Mouse (Mus musculus) embryonic facial prominence, embryonic 10.5 days (tissue): Measurements from ENCODE around the gene Kdr. TPM values are rescaled to one million over a fixed set of nuclear protein-coding genes. Genes with fewer than 3 reads are reported as not detected.

Experiments used
- DNase-seq: peaks from one replicate; pipeline ENCODE4 v3.0.0-alpha.2; 2017; ENCODE audit warnings: low spot score
- H3K27ac ChIP-seq: fragments of 300-500 bp; sonication (generic); replicated peaks from 2 replicates; pipeline ENCODE4 v1.5.1; 2016; ENCODE audit warnings: mild to moderate bottlenecking
- H3K27me3 ChIP-seq: fragments of 300-500 bp; sonication (generic); replicated peaks from 2 replicates; pipeline ENCODE4 v1.6.1; 2016; ENCODE audit warnings: low read depth, mild to moderate bottlenecking; ENCODE audit not compliant: poor library complexity, severe bottlenecking
- H3K36me3 ChIP-seq: fragments of 300-500 bp; sonication (generic); replicated peaks from 2 replicates; pipeline ENCODE4 v1.6.1; 2016; ENCODE audit warnings: mild to moderate bottlenecking, moderate library complexity
- H3K4me1 ChIP-seq: fragments of 300-500 bp; sonication (generic); 2 replicates; pipeline ENCODE4 v1.6.1; 2016
- H3K4me3 ChIP-seq: fragments of 300-500 bp; sonication (generic); 2 replicates; pipeline ENCODE4 v1.5.1; 2016; ENCODE audit warnings: mild to moderate bottlenecking, moderate library complexity
- H3K9me3 ChIP-seq: fragments of 300-500 bp; sonication (generic); 2 replicates; pipeline ENCODE4 v1.6.1; 2016; ENCODE audit warnings: mild to moderate bottlenecking
- WGBS: fragments of 180-500 bp; shearing (Covaris S2); methylation state at CpG from one replicate; pipeline ENCODE4 v1.1.7; 2016; 5-methylcytosine and 5-hydroxymethylcytosine counted together
- polyA plus RNA-seq: library from polyadenylated mRNA; unstranded; fragments of >200 nt; fragmentation: Nextera tagmentation; extraction: Ambion mirVana; gene quantifications from 2 replicates; pipeline ENCODE4 v1.2.1, GENCODE M21; 2016

Gene Kdr
- polyA plus RNA-seq, 1 experiment from 2014 or later: 25.5 TPM

DNA sequence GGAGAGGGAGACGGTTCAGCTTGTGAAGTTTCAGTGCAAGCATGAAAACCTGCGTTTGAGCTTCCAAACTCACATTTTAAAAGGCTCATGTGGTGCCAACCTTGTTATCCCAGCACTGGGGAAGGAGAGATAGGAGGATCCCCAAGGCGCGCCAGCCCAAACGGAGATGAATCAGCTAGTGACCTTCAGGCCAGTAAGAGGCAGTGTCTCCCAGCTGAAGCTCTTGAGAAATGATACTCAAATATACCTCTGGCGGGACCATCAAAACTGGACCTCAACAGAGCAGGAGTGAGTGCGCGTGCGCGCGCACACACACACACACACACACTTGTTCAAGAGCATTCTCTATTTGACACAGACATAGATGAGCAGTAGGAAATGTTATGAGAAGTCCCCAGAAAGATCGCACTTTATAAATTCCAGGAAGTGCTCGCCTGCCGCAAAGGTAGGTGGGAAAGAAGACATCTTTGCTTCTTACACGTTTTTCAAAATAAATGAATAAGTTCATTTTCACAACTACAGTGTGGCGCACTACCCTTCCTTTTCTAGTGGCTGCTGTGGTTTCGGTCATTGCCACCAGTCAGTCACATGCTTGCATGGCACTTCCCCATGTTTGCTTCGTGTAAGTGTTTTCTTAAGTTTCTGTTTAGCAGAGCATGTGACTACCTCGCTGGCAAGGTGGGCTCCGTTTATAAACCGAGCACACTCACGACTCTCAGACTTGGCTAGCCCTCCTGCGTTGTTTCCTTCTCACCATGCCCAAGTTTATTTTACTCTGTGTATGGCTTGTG lies 2.5 kb upstream of the Kdr start:
- Histone ChIP-seq H3K4me1 (peaks cover 24% of the 10 kb centered on the region), H3K36me3 (no peaks in the 10 kb centered on the region), H3K27ac (no peak overlapping the region), H3K27me3 (peaks cover 72% of the 10 kb centered on the region), H3K4me3 (no peak overlapping the region), H3K9me3 (no peaks in the 10 kb centered on the region)
- WGBS: 68% methylated on average over 23 of the region's 23 CpGs
- no peak for DNase-seq

DNA sequence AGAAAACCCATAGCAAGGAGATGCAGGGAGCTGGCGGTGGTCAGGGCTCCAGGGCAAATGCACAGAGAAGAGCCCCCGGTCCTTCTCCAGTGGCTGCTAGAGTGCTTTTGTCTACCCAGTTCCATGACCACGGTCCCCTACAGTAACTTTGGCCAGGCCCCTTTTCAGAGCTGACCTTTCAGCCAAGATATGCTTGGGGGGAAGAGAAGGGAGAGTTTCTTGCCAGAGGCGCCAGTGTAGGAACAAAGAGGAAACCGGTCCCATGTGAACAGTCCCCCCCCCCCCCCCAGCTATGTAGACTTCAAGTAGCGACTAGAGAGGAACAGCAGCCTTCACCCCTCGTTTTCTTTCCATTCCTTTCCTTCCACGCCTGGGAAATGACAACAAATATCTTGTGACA lies 850 bp upstream of the Kdr start:
- peaks cover 87% of the 10 kb centered on the region for H3K27me3 ChIP-seq
- no peaks in the 10 kb centered on the region for H3K9me3 ChIP-seq
- H3K36me3 ChIP-seq: no peaks in the 10 kb centered on the region
- peak; percentile 38 for DNase-seq
- H3K4me3 ChIP-seq: peak overlapping the region; percentile 72
- peaks cover 24% of the 10 kb centered on the region for H3K4me1 ChIP-seq
- WGBS: 1% methylated on average over 8 of the region's 8 CpGs
- peak overlapping the region; percentile 48; the same call in 1 of the 2 replicates for H3K27ac ChIP-seq

DNA sequence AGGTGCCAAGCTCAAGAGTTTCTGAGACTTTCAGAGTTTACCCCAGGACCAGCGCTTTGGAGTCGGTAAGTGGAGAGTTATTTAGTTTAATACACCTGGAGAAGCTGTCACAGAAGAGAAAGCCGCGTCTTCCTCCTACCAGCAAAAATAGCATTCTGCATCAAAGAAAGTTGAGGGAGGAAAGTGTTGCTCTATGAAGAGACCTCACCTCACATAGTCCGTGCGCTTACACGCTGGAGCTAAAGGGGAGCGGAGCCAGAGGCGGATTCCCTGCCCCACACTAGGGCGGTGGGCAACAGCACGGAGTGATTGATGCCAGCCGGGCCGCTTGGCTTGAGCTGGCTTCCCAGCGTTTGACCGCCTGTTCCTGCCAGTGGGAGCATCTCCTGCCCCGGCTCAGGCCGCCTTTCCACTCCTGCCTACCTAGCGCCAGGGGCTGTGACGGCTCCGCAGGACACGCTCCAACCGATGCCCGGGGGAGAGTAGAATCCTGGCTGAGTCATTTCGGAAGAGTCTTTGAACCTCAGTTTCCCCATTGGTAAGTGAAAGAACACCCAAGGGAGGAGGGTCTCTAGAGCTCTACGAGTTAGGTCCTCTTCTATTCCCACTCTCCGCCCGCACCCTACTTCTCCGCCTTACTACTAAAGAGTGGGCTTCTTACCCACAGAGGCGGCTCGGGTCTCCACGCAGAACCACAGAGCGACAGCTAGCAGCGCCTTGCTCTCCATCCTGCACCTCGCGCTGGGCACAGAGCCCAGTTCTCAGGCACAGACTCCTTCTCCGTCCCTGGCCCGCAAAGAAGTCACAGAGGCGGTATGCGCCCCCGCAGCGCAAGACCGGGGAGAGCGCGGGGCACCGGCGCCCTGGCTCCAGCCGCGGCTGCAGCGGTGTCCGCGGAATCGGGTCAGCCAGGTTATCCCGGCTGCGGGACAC lies 551 bp downstream of the Kdr start:
- Histone ChIP-seq H3K4me1 (peaks cover 24% of the 10 kb centered on the region), H3K36me3 (no peaks in the 10 kb centered on the region), H3K9me3 (no peaks in the 10 kb centered on the region), H3K27ac (peak overlapping the region; percentile 36; the same call in 1 of the 2 replicates), H3K27me3 (peaks cover 96% of the 10 kb centered on the region), H3K4me3 (peak overlapping the region; percentile 72)
- under 1% methylated on average over 54 of the region's 54 CpGs for WGBS
- DNase-seq: peak; percentile 55

DNA sequence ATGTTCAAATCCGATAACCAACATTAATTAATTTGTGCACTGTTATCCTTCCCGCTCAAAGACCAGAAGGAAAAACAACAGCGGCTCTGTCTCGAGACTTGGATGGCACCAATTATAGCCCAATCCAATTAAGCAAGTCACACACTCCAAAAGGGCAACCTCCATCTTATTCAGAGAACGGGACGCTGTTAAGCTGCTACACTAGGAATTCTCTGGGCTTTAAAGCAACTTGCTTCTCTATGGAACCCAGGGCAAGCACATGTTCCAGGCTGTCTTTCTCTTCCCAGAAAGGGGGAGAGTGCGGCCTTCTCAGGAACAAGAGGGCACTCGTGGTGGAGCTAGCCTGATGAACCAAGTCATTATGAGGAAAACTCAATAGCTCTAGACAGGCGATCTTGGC lies 1.6 kb downstream of the Kdr start:
- peak; percentile 25 for DNase-seq
- Histone ChIP-seq H3K9me3 (no peaks in the 10 kb centered on the region), H3K27ac (no peak overlapping the region), H3K4me3 (peak overlapping the region; percentile 72), H3K36me3 (no peaks in the 10 kb centered on the region), H3K4me1 (peaks cover 24% of the 10 kb centered on the region), H3K27me3 (peaks cover 85% of the 10 kb centered on the region)
- WGBS: 29% methylated on average over 9 of the region's 9 CpGs

DNA sequence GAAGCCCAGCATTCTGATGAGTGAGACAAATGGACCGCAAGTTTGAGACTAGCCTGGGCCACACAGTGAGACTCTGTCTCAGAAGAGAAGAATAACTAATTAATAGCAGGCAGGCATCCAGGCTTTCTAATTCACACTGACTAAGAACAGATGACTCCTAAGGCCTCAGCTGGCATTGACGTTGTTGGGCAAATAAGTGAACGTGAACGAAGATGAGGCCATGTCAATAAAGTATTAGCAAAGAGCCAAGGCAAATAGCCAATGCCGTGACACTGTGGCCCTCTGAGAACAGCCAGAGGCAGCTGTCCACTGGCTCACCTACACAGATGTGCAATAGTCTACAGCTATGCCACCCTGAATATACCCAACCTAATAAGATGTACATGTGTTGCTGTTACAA lies 2.9 kb downstream of the Kdr start:
- no peak for DNase-seq
- H3K4me3 ChIP-seq: peak overlapping the region; percentile 72; the same call in 1 of the 2 replicates
- H3K36me3 ChIP-seq: no peaks in the 10 kb centered on the region
- H3K4me1 ChIP-seq: peaks cover 24% of the 10 kb centered on the region
- H3K27ac ChIP-seq: no peak overlapping the region
- H3K9me3 ChIP-seq: no peaks in the 10 kb centered on the region
- 49% methylated on average over 5 of the region's 5 CpGs for WGBS
- H3K27me3 ChIP-seq: peaks cover 72% of the 10 kb centered on the region

DNA sequence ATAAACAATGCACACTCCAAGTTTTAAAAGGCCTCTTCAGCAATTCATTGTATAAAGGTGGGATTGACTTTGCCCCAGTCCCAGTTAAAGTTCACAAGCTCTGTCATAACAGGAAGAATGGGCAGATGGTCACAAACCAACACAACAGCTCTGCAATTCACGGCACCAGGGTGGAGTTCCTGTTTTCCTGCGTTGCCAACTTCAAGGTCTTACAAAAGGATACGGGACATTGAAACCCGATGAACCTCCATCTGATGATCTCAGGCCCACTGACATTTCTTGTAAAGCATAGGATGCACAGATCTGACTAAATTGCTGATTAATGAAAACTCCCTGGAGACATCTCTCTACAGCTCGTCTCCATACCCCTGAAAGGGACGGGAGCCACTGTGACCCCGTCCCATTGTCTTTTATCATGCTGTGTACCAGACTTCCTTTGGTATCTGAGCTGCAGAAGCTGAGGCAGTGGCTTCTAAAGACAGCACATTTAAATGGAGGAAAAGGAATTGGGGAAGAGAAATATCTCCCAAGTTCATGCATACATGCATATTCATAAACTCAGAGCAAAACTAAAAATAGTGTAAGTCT lies 3.6 kb downstream of the Kdr start:
- Histone ChIP-seq H3K4me3 (0 out of 2 replicates have a peak overlapping the region, but pooled peaks have one; percentile 72), H3K27ac (no peak overlapping the region), H3K4me1 (peaks cover 24% of the 10 kb centered on the region), H3K9me3 (no peaks in the 10 kb centered on the region), H3K36me3 (no peaks in the 10 kb centered on the region), H3K27me3 (peaks cover 65% of the 10 kb centered on the region)
- DNase-seq: no peak
- WGBS: 49% methylated on average over 7 of the region's 7 CpGs

DNA sequence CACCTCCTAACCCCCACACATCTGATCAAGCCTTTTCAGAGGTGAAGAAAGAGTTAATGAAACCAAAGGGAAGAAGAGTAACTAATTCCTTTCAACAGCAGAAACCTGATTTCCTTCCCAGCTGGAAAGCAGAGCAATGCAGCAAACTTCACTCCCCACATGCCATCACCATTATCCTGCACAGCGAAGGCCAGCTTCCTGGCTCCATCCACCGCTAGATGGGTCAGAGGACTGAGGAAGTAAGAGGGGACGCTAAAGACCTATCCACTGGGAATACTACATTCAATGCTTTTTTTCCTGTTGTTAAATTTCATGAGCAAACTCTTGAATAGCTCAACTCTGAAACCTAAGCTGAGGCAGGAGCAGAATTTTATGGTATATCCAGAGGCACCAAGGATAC lies 8.4 kb downstream of the Kdr start:
- H3K4me3 ChIP-seq: no peak overlapping the region
- no peaks in the 10 kb centered on the region for H3K36me3 ChIP-seq
- H3K27me3 ChIP-seq: peaks cover 17% of the 10 kb centered on the region
- H3K4me1 ChIP-seq: no peaks in the 10 kb centered on the region
- no peak for DNase-seq
- H3K9me3 ChIP-seq: no peaks in the 10 kb centered on the region
- H3K27ac ChIP-seq: no peak overlapping the region
- WGBS: 34% methylated on average over 3 of the region's 3 CpGs

DNA sequence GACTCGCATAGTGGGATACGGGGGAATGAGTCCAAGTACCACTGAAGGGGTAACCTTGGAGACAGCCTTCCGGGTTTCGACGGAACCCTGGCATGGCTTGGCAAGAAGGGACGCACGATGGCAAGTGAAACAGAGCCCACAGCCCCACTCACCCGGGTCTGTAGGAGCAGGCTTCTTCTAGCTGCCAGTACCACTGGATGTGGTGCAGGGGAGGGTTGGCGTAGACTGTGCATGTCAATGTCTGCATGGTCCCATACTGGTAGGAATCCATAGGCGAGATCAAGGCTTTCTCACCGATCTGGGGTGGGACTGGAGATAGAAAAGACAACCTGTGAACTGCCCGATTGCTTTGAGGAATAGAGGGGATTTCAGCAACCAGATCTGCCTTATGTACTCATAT lies 15.7 kb downstream of the Kdr start:
- no peak for DNase-seq
- Histone ChIP-seq H3K27me3 (no peaks in the 10 kb centered on the region), H3K4me3 (no peak overlapping the region), H3K9me3 (no peaks in the 10 kb centered on the region), H3K27ac (no peak overlapping the region), H3K4me1 (no peaks in the 10 kb centered on the region), H3K36me3 (no peaks in the 10 kb centered on the region)
- 92% methylated on average over 12 of the region's 12 CpGs for WGBS

DNA sequence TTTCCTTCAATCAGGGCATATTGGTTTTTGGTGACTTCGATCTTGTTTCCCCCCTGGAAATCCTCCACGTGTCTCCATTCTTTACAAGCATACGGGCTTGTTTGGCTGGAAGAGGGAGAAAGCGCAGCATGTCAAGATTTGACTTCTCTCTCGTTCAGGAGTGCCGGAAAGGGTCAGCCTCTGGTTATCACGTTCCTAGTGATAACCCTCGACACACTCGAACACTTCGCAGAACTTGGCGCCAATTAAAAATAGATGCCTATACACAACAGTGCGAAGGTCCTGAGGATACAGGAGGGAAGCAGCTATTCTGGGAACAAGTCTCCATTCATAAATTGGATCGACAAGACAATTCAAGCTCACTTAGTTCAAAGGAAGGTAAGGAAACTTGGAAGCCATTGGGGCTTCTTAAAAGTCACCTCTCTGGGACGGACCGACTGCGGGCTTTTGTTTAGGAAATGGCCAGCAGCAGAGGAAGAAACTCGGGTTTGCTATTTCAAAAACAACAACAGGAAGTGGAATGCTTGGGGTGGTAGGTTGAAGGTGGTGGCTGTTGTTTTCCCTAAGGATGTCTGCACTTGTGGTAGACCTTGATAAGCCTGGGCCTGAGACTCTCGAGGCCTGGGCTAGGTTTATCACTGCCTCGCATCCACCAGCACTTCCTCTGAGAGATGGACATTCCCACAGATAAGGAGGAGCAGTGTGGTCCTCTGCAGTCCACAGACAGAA lies 16.4 kb downstream of the Kdr start:
- DNase-seq: no peak
- H3K9me3 ChIP-seq: no peaks in the 10 kb centered on the region
- 82% methylated on average over 19 of the region's 19 CpGs for WGBS
- H3K4me3 ChIP-seq: no peak overlapping the region
- H3K27me3 ChIP-seq: no peaks in the 10 kb centered on the region
- H3K4me1 ChIP-seq: no peaks in the 10 kb centered on the region
- no peaks in the 10 kb centered on the region for H3K36me3 ChIP-seq
- no peak overlapping the region for H3K27ac ChIP-seq

DNA sequence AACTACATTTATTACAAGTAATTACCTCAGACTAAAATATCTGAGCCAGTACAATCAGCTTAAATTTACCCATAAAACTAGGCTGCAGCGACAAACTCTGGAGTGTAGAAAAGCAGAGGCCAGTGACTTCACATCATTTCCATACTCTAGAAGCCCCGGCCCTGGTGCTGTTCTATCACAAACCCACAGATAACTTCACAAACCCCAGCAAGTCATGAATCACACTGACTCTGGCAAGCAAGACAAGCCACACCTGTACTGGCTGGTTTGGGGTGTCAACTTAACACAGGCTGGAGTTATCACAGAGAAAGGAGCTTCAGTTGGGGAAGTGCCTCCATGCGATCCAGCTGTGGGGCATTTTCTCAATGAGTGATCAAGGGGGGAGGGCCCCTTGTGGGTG lies 18.4 kb downstream of the Kdr start:
- Histone ChIP-seq H3K4me1 (0 out of 2 replicates have a peak, but pooled peaks cover 4% of the 10 kb centered on the region), H3K27me3 (no peaks in the 10 kb centered on the region), H3K9me3 (no peaks in the 10 kb centered on the region), H3K4me3 (no peak overlapping the region), H3K27ac (no peak overlapping the region), H3K36me3 (no peaks in the 10 kb centered on the region)
- WGBS: 85% methylated on average over 3 of the region's 3 CpGs
- no peak for DNase-seq

DNA sequence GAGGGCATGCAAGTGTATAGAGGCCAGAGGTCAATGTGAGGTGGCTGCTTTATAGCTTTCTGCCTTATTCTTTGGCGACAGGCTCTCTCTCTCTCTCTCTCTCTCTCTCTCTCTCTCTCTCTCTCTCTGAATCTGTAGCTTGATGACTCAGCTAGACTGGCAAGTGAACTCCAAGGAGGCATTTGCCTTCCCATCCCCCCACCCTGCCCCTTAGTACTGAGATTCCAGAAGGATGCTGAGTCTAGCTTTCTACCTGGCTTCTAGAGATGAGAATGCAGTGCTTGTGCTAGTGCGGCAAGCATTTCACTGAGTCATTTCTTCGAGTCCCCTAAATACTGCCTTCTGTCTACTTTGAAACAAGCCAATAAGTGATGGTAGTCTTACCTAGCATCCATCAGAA lies 21.7 kb downstream of the Kdr start:
- H3K9me3 ChIP-seq: no peaks in the 10 kb centered on the region
- H3K4me3 ChIP-seq: no peak overlapping the region
- H3K27ac ChIP-seq: no peak overlapping the region
- no peak for DNase-seq
- 82% methylated on average over 3 of the region's 3 CpGs for WGBS
- H3K27me3 ChIP-seq: no peaks in the 10 kb centered on the region
- H3K36me3 ChIP-seq: no peaks in the 10 kb centered on the region
- 0 out of 2 replicates have a peak, but pooled peaks cover 4% of the 10 kb centered on the region for H3K4me1 ChIP-seq

DNA sequence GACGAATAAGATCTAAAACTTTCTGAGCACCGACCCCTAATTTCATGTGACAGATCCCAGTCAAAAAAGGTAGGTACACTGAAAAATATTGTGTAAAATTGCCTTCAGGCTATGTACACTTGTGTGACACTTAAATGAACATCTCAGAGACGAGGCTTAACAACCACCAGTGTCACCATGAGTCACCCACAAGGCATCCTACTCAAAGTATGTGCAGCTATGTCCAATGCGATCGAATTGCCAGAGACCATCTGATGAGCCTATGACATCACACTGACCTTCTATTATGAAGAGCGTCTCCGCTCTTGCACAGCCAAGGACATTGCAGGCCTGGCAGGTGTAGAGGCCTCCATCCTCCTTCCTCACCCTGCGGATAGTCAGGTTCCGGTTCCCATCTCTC lies 22.4 kb downstream of the Kdr start:
- H3K36me3 ChIP-seq: no peaks in the 10 kb centered on the region
- no peaks in the 10 kb centered on the region for H3K9me3 ChIP-seq
- H3K4me1 ChIP-seq: 0 out of 2 replicates have a peak, but pooled peaks cover 4% of the 10 kb centered on the region
- 94% methylated on average over 9 of the region's 9 CpGs for WGBS
- no peak for DNase-seq
- no peak overlapping the region for H3K27ac ChIP-seq
- no peaks in the 10 kb centered on the region for H3K27me3 ChIP-seq
- H3K4me3 ChIP-seq: no peak overlapping the region
